Mouse (Mus musculus) lung, adult 2 months (tissue): ENCODE results near the gene Unc80. TPM values are rescaled to one million over a fixed set of nuclear protein-coding genes. Genes with fewer than 3 reads are reported as not detected.
A peak's percentile ranks its signal among the peaks of the same experiment; 100 is the strongest.
"Not testable (repeated sequence)": the region's sequence is repeated elsewhere in the genome, so short reads cannot be mapped to it uniquely, and the experiment has no call there.

Source experiments
- DNase-seq: peaks from one replicate; pipeline ENCODE4 v3.0.0; 2022
- H3K4me1 ChIP-seq: fragments of 200-500 bp; 2 replicates; pipeline ENCODE4 v1.6.1; 2011; ENCODE audit warnings: low read length; ENCODE audit not compliant: control insufficient read depth, insufficient read depth
- H3K4me3 ChIP-seq: fragments of 200-500 bp; replicated peaks from 2 replicates; pipeline ENCODE3; 2011; ENCODE audit warnings: low read depth, mild to moderate bottlenecking, control low read depth, low read length; ENCODE audit errors: extremely low read depth
- CTCF ChIP-seq: fragments of 200-500 bp; IDR thresholded peaks from 2 replicates; pipeline ENCODE4 v1.5.1; 2011; ENCODE audit warnings: mild to moderate bottlenecking, low read length, control low read depth; ENCODE audit not compliant: insufficient read depth
- POLR2A ChIP-seq: fragments of 200-500 bp; IDR thresholded peaks from 2 replicates; pipeline ENCODE4 v1.6.1; 2011; ENCODE audit warnings: low read depth, mild to moderate bottlenecking, control low read depth, low read length, borderline replicate concordance; ENCODE audit errors: extremely low read depth
- WGBS: fragments of 180-500 bp; shearing (Covaris S2); methylation state at CpG from one replicate; pipeline ENCODE4 v1.1.7; 2018; 5-methylcytosine and 5-hydroxymethylcytosine counted together
- polyA plus RNA-seq: library from polyadenylated mRNA; depleted of rRNA; stranded (reverse); fragments of >200 nt; gene quantifications from 2 replicates; pipeline ENCODE4 v1.2.3, GENCODE M21; 2012

The Unc80 gene
- polyA plus RNA-seq, 1 experiment, result 0.20 TPM

DNA sequence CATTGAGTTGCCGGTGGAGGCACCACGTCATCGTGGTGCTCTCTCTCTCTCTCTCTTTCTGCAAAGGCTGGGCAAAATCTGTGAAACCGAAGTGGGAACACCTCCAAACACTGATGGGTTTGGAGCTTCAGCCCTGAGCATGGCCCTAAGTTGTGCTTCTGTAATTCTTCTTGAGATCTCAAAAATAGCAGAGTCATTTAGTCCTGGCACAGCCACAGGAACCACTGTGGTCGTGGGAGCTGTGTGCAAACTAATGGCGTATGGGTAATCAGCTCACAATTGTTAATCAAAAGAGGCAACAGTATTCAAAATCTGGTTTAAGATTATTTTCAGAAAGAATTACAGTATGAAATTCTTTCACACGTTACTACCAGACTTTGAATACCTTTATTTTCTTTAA lies 204.6 kb downstream of the Unc80 start:
- WGBS, result 75% methylated on average over 7 of the region's 7 CpGs
- H3K4me1 ChIP-seq, result no peaks in the 10 kb centered on the region
- DNase-seq, result no peak
- TF ChIP-seq CTCF (no peak), POLR2A (no peak)
- no peak overlapping the region for H3K4me3 ChIP-seq

DNA sequence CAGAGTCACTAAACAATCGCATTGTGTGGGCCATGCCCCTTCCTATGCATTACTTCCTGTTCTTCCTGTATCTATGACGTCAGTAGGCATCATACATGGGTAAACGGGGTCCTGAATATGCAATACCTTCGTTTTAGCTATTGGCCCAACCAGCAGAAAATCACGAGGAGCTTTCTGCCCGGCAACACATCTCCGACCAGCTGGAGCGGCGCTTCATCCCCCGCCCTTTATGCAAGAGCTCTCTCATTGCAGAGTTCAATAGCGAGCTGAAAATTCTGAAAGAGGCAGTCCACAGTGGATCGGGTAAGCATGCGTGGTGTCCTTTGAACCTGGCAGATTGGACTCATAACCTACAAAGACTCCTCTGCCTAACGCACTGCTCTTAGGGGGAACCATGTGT lies 209.8 kb downstream of the Unc80 start:
- Histone ChIP-seq H3K4me1 (no peaks in the 10 kb centered on the region), H3K4me3 (no peak overlapping the region)
- TF ChIP-seq POLR2A (no peak), CTCF (no peak)
- no peak for DNase-seq
- 77% methylated on average over 14 of the region's 14 CpGs for WGBS

DNA sequence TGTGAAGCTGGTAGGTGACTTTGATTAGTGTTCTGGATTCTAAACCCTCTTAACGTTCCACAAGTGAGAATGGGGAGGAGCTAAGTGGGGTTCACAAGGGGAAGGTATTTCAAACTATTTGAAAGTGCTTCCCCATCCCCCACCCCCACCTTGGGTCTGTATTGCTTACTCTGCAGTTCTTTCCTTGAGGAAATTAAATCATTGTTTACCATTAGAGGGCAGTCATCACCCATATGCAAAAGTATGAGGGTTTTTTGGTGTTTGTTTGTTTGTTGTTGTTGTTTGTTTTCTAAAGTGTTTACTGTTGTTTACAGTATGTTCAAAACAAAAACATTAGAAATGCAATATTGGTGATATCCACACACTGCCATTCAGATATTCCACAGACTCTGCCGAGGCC lies 210.5 kb downstream of the Unc80 start:
- TF ChIP-seq CTCF (no peak), POLR2A (no peak)
- 28% methylated on average over 2 of the region's 2 CpGs for WGBS
- no peaks in the 10 kb centered on the region for H3K4me1 ChIP-seq
- no peak for DNase-seq
- no peak overlapping the region for H3K4me3 ChIP-seq

DNA sequence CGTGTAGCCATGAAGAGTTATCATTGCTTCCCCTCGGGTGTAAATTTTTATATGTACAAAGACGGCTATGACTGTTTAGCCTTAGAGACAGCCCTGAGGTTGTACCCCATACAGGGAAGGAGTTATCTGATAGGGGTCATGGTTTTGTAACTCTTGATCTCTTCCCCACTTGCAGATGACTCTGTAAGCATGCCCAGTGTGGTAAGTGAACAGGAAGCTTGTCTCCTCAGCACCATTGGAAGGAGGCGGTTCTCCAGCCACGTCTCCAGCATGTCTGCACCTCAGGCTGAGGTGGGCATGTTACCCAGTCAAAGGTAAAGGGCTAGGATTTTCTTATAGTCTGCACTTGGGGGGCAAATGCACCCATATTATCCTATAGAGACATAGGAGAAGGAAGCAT lies 214.8 kb downstream of the Unc80 start:
- Histone ChIP-seq H3K4me3 (no peak overlapping the region), H3K4me1 (no peaks in the 10 kb centered on the region)
- WGBS, result 78% methylated on average over 5 of the region's 5 CpGs
- no peak for DNase-seq
- no peak for TF ChIP-seq CTCF

DNA sequence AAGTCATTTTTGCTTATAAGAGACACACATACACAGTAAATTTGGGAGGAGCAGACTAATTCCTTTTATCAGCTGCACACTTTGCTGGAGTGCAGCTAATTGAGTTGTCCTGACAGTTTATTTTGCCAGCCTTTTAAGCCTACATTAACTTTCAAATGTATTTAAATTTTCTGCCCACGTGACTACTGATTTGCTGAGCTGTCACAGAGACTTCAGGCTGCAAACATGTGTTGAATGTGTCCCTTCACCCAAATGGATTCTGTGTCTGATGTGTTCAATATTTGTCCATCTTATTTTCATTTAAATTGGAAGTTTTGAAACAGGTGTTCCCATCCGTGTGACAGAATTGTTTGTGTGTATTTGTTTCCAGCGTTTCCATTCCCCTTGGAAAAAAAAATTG lies 223.6 kb downstream of the Unc80 start:
- Histone ChIP-seq H3K4me3 (no peak overlapping the region), H3K4me1 (no peaks in the 10 kb centered on the region)
- 66% methylated on average over 3 of the region's 3 CpGs for WGBS
- no peak for TF ChIP-seq CTCF
- TF ChIP-seq POLR2A, result no peak
- DNase-seq, result no peak

DNA sequence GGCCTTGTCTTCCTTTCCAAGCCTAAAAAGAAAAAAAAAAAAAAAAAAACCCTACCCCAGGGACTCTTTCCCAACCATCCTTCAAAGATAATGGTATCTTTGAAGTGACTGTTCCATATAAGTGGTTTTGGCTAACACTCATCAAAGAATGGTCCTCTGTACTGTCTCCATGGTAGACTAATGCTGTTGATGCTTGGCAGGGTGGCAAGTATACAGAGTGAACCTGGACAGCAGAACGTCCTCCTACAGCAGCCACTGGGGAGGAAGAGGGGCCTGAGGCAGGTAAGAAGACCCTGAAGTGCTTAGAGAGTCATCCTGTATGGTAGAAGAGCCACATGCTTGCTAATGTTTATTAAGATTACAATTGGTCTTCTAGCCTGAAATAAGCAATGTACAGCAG lies 224.1 kb downstream of the Unc80 start:
- Histone ChIP-seq H3K4me3 (no peak overlapping the region), H3K4me1 (no peaks in the 10 kb centered on the region)
- no peak for DNase-seq
- TF ChIP-seq POLR2A, result no peak
- 76% methylated on average over 1 of the region's 1 CpGs for WGBS

DNA sequence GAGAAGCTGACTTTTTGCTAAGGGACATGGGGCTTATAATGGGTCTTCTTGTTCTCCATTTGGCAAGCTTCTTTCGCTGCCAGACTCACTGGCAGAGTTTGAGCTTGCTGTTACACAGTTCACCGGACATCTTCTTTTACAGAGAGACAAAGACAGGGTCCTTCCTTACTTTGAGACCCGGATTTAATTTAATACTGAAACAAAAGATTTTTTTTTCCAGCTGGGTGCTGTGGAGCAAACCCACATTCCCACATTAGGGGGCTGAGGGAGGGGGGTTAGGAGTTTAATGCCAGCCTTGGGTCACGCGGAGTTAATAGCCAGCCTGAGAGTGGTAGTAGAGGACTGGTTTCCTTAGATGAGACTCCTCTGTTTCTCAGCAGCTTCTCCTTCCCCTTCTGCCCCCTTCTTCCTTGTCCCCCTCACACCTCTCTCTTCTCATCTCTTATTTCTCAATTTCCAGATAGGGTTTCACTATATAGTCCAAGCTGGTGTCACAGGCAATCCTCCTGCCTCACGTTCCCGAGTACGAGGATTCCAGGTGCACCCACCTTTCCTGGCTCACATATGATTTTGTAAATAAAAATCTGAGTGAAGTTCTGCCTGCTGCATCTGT lies 224.7 kb downstream of the Unc80 start:
- DNase-seq, result no peak
- H3K4me1 ChIP-seq, result no peaks in the 10 kb centered on the region
- 83% methylated on average over 8 of the region's 8 CpGs for WGBS
- TF ChIP-seq CTCF, result no peak
- TF ChIP-seq POLR2A, result no peak
- no peak overlapping the region for H3K4me3 ChIP-seq

DNA sequence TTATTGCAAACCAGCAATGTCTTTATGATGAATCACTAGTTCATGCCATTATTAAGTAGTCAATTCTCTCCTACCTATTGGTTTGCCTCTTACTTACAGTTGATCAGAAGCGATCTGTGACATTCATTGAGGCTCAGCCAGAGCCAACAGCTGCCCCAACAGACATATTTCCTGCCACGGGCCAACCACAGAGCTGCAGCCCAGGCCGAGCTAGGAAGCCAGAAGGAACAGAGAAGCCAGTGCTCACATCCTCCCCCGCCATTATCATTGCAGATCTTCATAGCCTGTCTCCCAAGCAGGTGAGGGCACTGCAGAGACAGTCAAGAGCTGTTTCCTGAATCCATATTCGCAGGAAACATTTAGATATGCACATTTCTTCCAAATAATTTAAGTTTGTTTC lies 226.1 kb downstream of the Unc80 start:
- no peak overlapping the region for H3K4me3 ChIP-seq
- WGBS, result 49% methylated on average over 5 of the region's 5 CpGs
- no peak for TF ChIP-seq POLR2A
- TF ChIP-seq CTCF, result no peak
- no peak for DNase-seq
- no peaks in the 10 kb centered on the region for H3K4me1 ChIP-seq

DNA sequence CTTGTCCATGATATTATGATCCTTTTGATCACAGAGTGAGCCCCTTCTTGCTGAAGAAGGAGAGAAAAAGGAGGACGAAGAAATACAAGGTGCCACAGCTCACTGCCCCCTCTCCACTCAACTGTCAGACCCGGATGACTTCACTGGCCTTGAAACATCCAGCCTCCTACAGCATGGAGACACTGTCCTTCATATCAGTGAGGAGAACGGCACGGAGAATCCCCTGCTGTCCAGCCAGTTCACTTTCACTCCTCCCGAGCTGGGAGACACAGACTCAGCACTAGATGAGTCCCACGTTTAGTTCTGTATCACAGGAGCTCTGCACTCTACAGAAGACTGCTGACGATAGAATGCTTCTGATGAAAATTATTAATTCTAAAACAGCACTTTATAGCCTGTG lies 227.1 kb downstream of the Unc80 start:
- no peak for TF ChIP-seq CTCF
- TF ChIP-seq POLR2A, result no peak
- no peak for DNase-seq
- Histone ChIP-seq H3K4me1 (peaks cover 2% of the 10 kb centered on the region; the same call in 1 of the 2 replicates), H3K4me3 (no peak overlapping the region)
- 60% methylated on average over 7 of the region's 7 CpGs for WGBS

DNA sequence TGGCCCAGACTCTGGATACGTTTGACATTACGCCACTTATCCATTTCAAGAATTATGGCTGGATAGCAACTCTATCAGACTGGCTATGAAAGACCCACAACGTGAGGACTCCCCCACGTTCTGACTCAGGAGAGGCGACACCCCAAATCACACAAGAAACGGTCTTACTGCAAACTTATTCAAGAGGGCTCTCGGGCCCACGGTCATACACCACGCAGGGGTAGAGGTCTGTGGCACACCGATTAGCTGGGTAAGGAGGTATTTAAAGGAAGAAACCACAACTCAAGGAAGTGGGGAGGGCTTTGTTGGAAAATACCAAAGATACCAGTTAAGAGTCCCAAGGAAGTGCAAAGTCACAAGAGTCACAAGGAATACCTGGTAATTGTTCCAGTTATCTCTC lies 231.5 kb downstream of the Unc80 start:
- 93% methylated on average over 10 of the region's 10 CpGs for WGBS
- H3K4me1 ChIP-seq, H3K4me3 ChIP-seq, DNase-seq: not testable (repeated sequence)

DNA sequence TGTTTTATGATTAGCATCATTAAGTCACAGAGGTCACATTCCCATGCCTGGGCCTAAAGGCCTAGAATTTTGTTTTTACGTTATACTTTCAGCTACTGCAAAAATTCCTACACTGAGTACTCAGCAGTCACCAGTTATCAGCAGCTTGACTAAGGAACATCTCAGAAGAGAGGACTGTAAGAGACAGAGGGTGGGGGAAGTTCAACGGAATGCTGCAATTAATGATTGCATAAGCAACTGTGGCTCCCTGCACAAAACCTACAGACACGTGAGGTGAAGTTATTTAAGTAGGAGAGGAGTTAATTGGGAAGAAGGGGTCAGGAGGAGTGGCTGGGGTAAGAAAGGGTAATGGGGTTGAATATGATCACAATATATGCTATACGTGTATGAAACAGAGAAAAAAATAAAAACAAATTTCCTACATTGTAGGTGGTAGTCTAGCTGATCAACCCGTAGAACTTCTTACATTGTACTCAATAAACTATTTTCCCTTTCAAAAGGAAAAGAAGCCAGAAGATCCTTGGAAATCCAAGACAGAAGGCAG lies 232.1 kb downstream of the Unc80 start:
- peaks cover 5% of the 10 kb centered on the region for H3K4me1 ChIP-seq
- WGBS, result 51% methylated on average over 5 of the region's 5 CpGs
- no peak for DNase-seq
- no peak for TF ChIP-seq POLR2A
- peak overlapping the region; percentile 26 for H3K4me3 ChIP-seq
